Mouse (Mus musculus) splenic B cell, adult 2 months (primary cell): Measurements from ENCODE around the gene Fam213b.

Experiments used
- DNase-seq: peaks from one replicate; pipeline ENCODE4 v3.0.0-alpha.2; 2011; ENCODE audit warnings: low read depth, low spot score
- H3K27me3 ChIP-seq: 2 replicates; pipeline ENCODE4 v1.6.1; 2012; ENCODE audit warnings: mild to moderate bottlenecking, low read length, moderate library complexity, mixed read lengths; ENCODE audit not compliant: control insufficient read depth, poor library complexity, insufficient read depth, severe bottlenecking
- H3K36me3 ChIP-seq: 2 replicates; pipeline ENCODE4 v1.6.1; 2012; ENCODE audit warnings: mild to moderate bottlenecking, low read length, moderate library complexity, mixed read lengths; ENCODE audit not compliant: control insufficient read depth, poor library complexity, insufficient read depth, severe bottlenecking

Fam213b gene

GRCm38 (mm10) chr4:154898506-154899446, at the start of gene Fam213b:
Gene Fam213b (minus strand): TSS chr4:154899135.
- peak; percentile 93 for DNase-seq
- no peaks in the 10 kb centered on the region for H3K27me3 ChIP-seq
- H3K36me3 ChIP-seq: no peaks in the 10 kb centered on the region

- no peaks in the 10 kb centered on the region; the same call in 1 of the 2 replicates for H3K27me3 ChIP-seq
- DNase-seq: no peak
- H3K36me3 ChIP-seq: no peaks in the 10 kb centered on the region
Observed at GRCm38 (mm10) chr4:154948066-154948939, 49.4 kb upstream of the Fam213b start.

GRCm38 (mm10) chr4:154946319-154946718, 47.4 kb upstream of the Fam213b start:
- no peak for DNase-seq
- Histone ChIP-seq H3K27me3 (no peaks in the 10 kb centered on the region; the same call in 1 of the 2 replicates), H3K36me3 (no peaks in the 10 kb centered on the region)

- peak; percentile 94 for DNase-seq
- H3K36me3 ChIP-seq: no peaks in the 10 kb centered on the region
- no peaks in the 10 kb centered on the region; the same call in 1 of the 2 replicates for H3K27me3 ChIP-seq
Observed at GRCm38 (mm10) chr4:154944121-154944590, 45.2 kb upstream of the Fam213b start.

- Histone ChIP-seq H3K36me3 (no peaks in the 10 kb centered on the region), H3K27me3 (no peaks in the 10 kb centered on the region; the same call in 1 of the 2 replicates)
- DNase-seq: peak; percentile 53
Observed at GRCm38 (mm10) chr4:154943323-154944039, 44.5 kb upstream of the Fam213b start.

GRCm38 (mm10) chr4:154942632-154943322, 43.8 kb upstream of the Fam213b start:
- Histone ChIP-seq H3K36me3 (no peaks in the 10 kb centered on the region), H3K27me3 (no peaks in the 10 kb centered on the region; the same call in 1 of the 2 replicates)
- DNase-seq: peak; percentile 70

- H3K27me3 ChIP-seq: no peaks in the 10 kb centered on the region
- H3K36me3 ChIP-seq: no peaks in the 10 kb centered on the region
- DNase-seq: no peak
Observed at GRCm38 (mm10) chr4:154941831-154942230, 42.9 kb upstream of the Fam213b start.

GRCm38 (mm10) chr4:154940156-154940555, 41.2 kb upstream of the Fam213b start:
- Histone ChIP-seq H3K36me3 (no peaks in the 10 kb centered on the region), H3K27me3 (no peaks in the 10 kb centered on the region)
- DNase-seq: peak; percentile 72

GRCm38 (mm10) chr4:154937746-154938145, 38.8 kb upstream of the Fam213b start:
- Histone ChIP-seq H3K27me3 (no peaks in the 10 kb centered on the region), H3K36me3 (no peaks in the 10 kb centered on the region)
- no peak for DNase-seq

GRCm38 (mm10) chr4:154936542-154937255, 37.8 kb upstream of the Fam213b start:
- H3K27me3 ChIP-seq: no peaks in the 10 kb centered on the region
- DNase-seq: no peak
- no peaks in the 10 kb centered on the region for H3K36me3 ChIP-seq

- Histone ChIP-seq H3K36me3 (no peaks in the 10 kb centered on the region), H3K27me3 (no peaks in the 10 kb centered on the region)
- DNase-seq: no peak
Observed at GRCm38 (mm10) chr4:154935788-154936187, 36.9 kb upstream of the Fam213b start.

- DNase-seq: no peak
Observed at GRCm38 (mm10) chr4:154934800-154935199, 35.9 kb upstream of the Fam213b start.

GRCm38 (mm10) chr4:154933306-154933907, 34.5 kb upstream of the Fam213b start:
- Histone ChIP-seq H3K27me3 (no peaks in the 10 kb centered on the region), H3K36me3 (no peaks in the 10 kb centered on the region)
- DNase-seq: no peak

More at GRCm38 (mm10) chr4:154934800-154935199, 35.9 kb upstream of the Fam213b start:
- no peaks in the 10 kb centered on the region for H3K36me3 ChIP-seq
- no peaks in the 10 kb centered on the region for H3K27me3 ChIP-seq
